Mouse (Mus musculus) lung, postnatal 0 days (tissue): ENCODE data around the gene Uqcc3.

Experiments
- CTCF ChIP-seq: IDR thresholded peaks from 2 replicates; pipeline ENCODE4 v1.5.1; 2016; ENCODE audit warnings: antibody characterized with exemption, mild to moderate bottlenecking
- EP300 ChIP-seq: IDR thresholded peaks from 2 replicates; pipeline ENCODE4 v1.6.1; 2016; ENCODE audit warnings: antibody characterized with exemption, mild to moderate bottlenecking, control low read depth

GRCm38 (mm10) chr19:8920073-8920736, 39.5 kb upstream of the Uqcc3 start, which contains the start of gene B3gat3:
- no peak for TF ChIP-seq EP300
- no peak for TF ChIP-seq CTCF
